Comparison of ENCODE assay signal across 42 mouse cellular contexts in genomic region chr15:100006180-100006579, GRCm38 (mm10). TPM values are rescaled to one million over a fixed set of nuclear protein-coding genes. Genes with fewer than 3 reads are reported as not detected.
"Had no signal": no experiment of that assay in that cellular context is flagged by ENCODE, and none has a peak within 500 bp of the region (broad histone marks: within the 10 kb centered on the region; RNA-seq: fewer than 3 reads in every experiment).

No protein-coding gene starts in this region.

- H3K27me3 ChIP-seq: limb, embryonic 12.5 days; limb, embryonic 13.5 days; limb, embryonic 15.5 days; liver, embryonic 12.5 days; liver, embryonic 13.5 days; liver, embryonic 15.5 days; lung, embryonic 15.5 days; megakaryocyte, embryonic 14.5 days; midbrain, embryonic 12.5 days; midbrain, embryonic 13.5 days; midbrain, embryonic 15.5 days had no signal

- ATAC-seq: liver, embryonic 12.5 days; liver, postnatal 0 days; lung, postnatal 0 days; midbrain, embryonic 13.5 days; midbrain, embryonic 15.5 days; midbrain, embryonic 16.5 days had no signal

- H3K4me3 ChIP-seq: limb, embryonic 10.5 days; limb, embryonic 12.5 days; limb, embryonic 13.5 days; limb, embryonic 15.5 days; liver, embryonic 12.5 days; liver, embryonic 13.5 days; liver, embryonic 15.5 days; lung, embryonic 15.5 days; megakaryocyte, embryonic 14.5 days; midbrain, embryonic 10.5 days; midbrain, embryonic 12.5 days; midbrain, embryonic 13.5 days; midbrain, embryonic 15.5 days; myocyte had no signal

- H3K9ac ChIP-seq: limb, embryonic 12.5 days; limb, embryonic 13.5 days; limb, embryonic 15.5 days; liver, embryonic 12.5 days; liver, embryonic 13.5 days; liver, embryonic 14.5 days; liver, embryonic 15.5 days; liver, postnatal 0 days; lung, embryonic 14.5 days; lung, embryonic 15.5 days; midbrain, embryonic 12.5 days; midbrain, embryonic 13.5 days; midbrain, embryonic 15.5 days had no signal

- H3K27ac ChIP-seq: limb, embryonic 10.5 days; limb, embryonic 12.5 days; limb, embryonic 13.5 days; limb, embryonic 15.5 days; liver, embryonic 12.5 days; liver, embryonic 13.5 days; liver, embryonic 14.5 days; liver, embryonic 15.5 days; lung, embryonic 15.5 days; macrophage; midbrain, embryonic 10.5 days; midbrain, embryonic 12.5 days; midbrain, embryonic 13.5 days; midbrain, embryonic 15.5 days had no signal

- H3K9me3 ChIP-seq: limb, embryonic 10.5 days; limb, embryonic 12.5 days; limb, embryonic 13.5 days; limb, embryonic 15.5 days; liver, embryonic 12.5 days; liver, embryonic 13.5 days; liver, embryonic 15.5 days; lung, embryonic 15.5 days; megakaryocyte, embryonic 14.5 days; midbrain, embryonic 10.5 days; midbrain, embryonic 12.5 days; midbrain, embryonic 13.5 days; midbrain, embryonic 15.5 days had no signal

- DNase-seq: left cerebral cortex, postnatal 4 days; liver; liver, embryonic 13.5 days; liver, postnatal 0 days; lung, adult 18-20 months; lung, adult 2 months; lung, embryonic 14.5 days; lung, postnatal 10 days; lung, postnatal 14 days; lung, postnatal 36 days; lung, postnatal 4 days; midbrain, embryonic 14.5 days had no signal

- H3K4me1 ChIP-seq: limb, embryonic 10.5 days; limb, embryonic 12.5 days; limb, embryonic 13.5 days; limb, embryonic 15.5 days; liver, embryonic 12.5 days; liver, embryonic 13.5 days; liver, embryonic 15.5 days; lung, embryonic 15.5 days; megakaryocyte, embryonic 14.5 days; midbrain, embryonic 10.5 days; midbrain, embryonic 12.5 days; midbrain, embryonic 13.5 days; midbrain, embryonic 15.5 days had no signal

- H3K4me2 ChIP-seq: limb, embryonic 12.5 days; limb, embryonic 13.5 days; limb, embryonic 15.5 days; liver, embryonic 11.5 days; liver, embryonic 12.5 days; liver, embryonic 13.5 days; liver, embryonic 15.5 days; lung, embryonic 14.5 days; lung, embryonic 15.5 days; midbrain, embryonic 11.5 days; midbrain, embryonic 12.5 days; midbrain, embryonic 13.5 days; midbrain, embryonic 15.5 days had no signal

RNA-seq across cellular contexts. Expression of gene Fam186a, which starts 39.3 kb away (rescaled TPM):
- total RNA-seq: left cerebral cortex, postnatal 10 days; left cerebral cortex, postnatal 14 days; liver, adult 2 months; megakaryocyte progenitor cell, adult 5-6 weeks; megakaryocyte, adult 5-6 weeks; megakaryocyte-erythroid progenitor cell, adult 5-6 weeks; midbrain, postnatal 0 days; monocyte, adult 5-6 weeks had no signal
- polyA plus RNA-seq: limb, embryonic 10.5 days; limb, embryonic 11.5 days; limb, embryonic 12.5 days; limb, embryonic 15.5 days; liver, adult 2 months; liver, embryonic 11.5 days; liver, embryonic 12.5 days; liver, embryonic 13.5 days; liver, embryonic 14.5 days; liver, embryonic 15.5 days; liver, embryonic 16.5 days; liver, postnatal 0 days; lung, embryonic 15.5 days; lung, embryonic 16.5 days; macrophage; midbrain, embryonic 10.5 days; midbrain, embryonic 11.5 days; midbrain, embryonic 13.5 days; midbrain, embryonic 14.5 days; midbrain, embryonic 15.5 days; midbrain, embryonic 16.5 days; midbrain, postnatal 0 days had no signal
